Mouse (Mus musculus) natural killer cell, adult 2 months (primary cell): ENCODE data around the gene Dok5.

ENCODE experiments used
- DNase-seq, 2 experiments: peaks; one replicate each; pipeline ENCODE4 v3.0.0; 2022; ENCODE audit warnings: low spot score in 2 of 2

Gene Dok5

GRCm38 (mm10) chr2:170738446-170738845 is 6.8 kb downstream of the Dok5 start:
- no peak for DNase-seq

GRCm38 (mm10) chr2:170738891-170739290 is 7.3 kb downstream of the Dok5 start:
- no peak for DNase-seq

- no peak for DNase-seq
Observed at GRCm38 (mm10) chr2:170739713-170740365, 8.2 kb downstream of the Dok5 start.

- no peak for DNase-seq
Observed at GRCm38 (mm10) chr2:170743521-170743920, 11.9 kb downstream of the Dok5 start.

GRCm38 (mm10) chr2:170748901-170749300 is 17.3 kb downstream of the Dok5 start:
- no peak for DNase-seq

GRCm38 (mm10) chr2:170752191-170752850 is 20.7 kb downstream of the Dok5 start:
- DNase-seq, result no peak

- DNase-seq, result no peak
Observed at GRCm38 (mm10) chr2:170755817-170756216, 24.2 kb downstream of the Dok5 start.

GRCm38 (mm10) chr2:170756667-170757066 is 25.1 kb downstream of the Dok5 start:
- DNase-seq, result no peak

- DNase-seq, result no peak
Observed at GRCm38 (mm10) chr2:170757228-170757875, 25.7 kb downstream of the Dok5 start.

GRCm38 (mm10) chr2:170758201-170758600 is 26.6 kb downstream of the Dok5 start:
- DNase-seq, result no peak

- DNase-seq, result no peak
Observed at GRCm38 (mm10) chr2:170764704-170765103, 33.1 kb downstream of the Dok5 start.

GRCm38 (mm10) chr2:170767243-170767642 is 35.6 kb downstream of the Dok5 start:
- no peak for DNase-seq

- DNase-seq, result no peak
Observed at GRCm38 (mm10) chr2:170768699-170769098, 37.1 kb downstream of the Dok5 start.

GRCm38 (mm10) chr2:170771555-170771954 is 39.9 kb downstream of the Dok5 start:
- no peak for DNase-seq

GRCm38 (mm10) chr2:170772126-170772884 is 40.7 kb downstream of the Dok5 start:
- no peak for DNase-seq

- no peak for DNase-seq
Observed at GRCm38 (mm10) chr2:170772885-170773270, 41.3 kb downstream of the Dok5 start.

- no peak for DNase-seq
Observed at GRCm38 (mm10) chr2:170775577-170775976, 44.0 kb downstream of the Dok5 start.

GRCm38 (mm10) chr2:170776107-170776506 is 44.5 kb downstream of the Dok5 start:
- DNase-seq, result no peak

- no peak for DNase-seq
Observed at GRCm38 (mm10) chr2:170777572-170777971, 46.0 kb downstream of the Dok5 start.

GRCm38 (mm10) chr2:170780010-170780750 is 48.6 kb downstream of the Dok5 start:
- DNase-seq, result no peak

GRCm38 (mm10) chr2:170788101-170788500 is 56.5 kb downstream of the Dok5 start:
- DNase-seq, result no peak
